Mouse (Mus musculus): ENCODE data around the gene Pyroxd2.

Gene Pyroxd2

GRCm38 (mm10) chr19:42745869-42746224 lies 6.7 kb downstream of the Pyroxd2 start:
- no peak for DNase-seq (ENCODE audit: low read depth, low spot score)

GRCm38 (mm10) chr19:42745084-42745868 lies 7.3 kb downstream of the Pyroxd2 start:
- no peak for DNase-seq (ENCODE audit: low read depth, low spot score)

- peak; percentile 79 for DNase-seq (ENCODE audit: low read depth, low spot score)
Observed at GRCm38 (mm10) chr19:42744162-42744586, 8.4 kb downstream of the Pyroxd2 start.

GRCm38 (mm10) chr19:42743261-42743660 lies 9.3 kb downstream of the Pyroxd2 start:
- no peak for DNase-seq (ENCODE audit: low read depth, low spot score)

GRCm38 (mm10) chr19:42741884-42742283 lies 10.7 kb downstream of the Pyroxd2 start:
- no peak for DNase-seq (ENCODE audit: low read depth, low spot score)

- DNase-seq (ENCODE audit: low read depth, low spot score), result no peak
Observed at GRCm38 (mm10) chr19:42740163-42740899, 12.2 kb downstream of the Pyroxd2 start.

- DNase-seq (ENCODE audit: low read depth, low spot score), result no peak
Observed at GRCm38 (mm10) chr19:42739734-42740133, 12.8 kb downstream of the Pyroxd2 start.

GRCm38 (mm10) chr19:42737753-42738152 lies 14.8 kb downstream of the Pyroxd2 start:
- DNase-seq (ENCODE audit: low read depth, low spot score), result no peak

- no peak for DNase-seq (ENCODE audit: low read depth, low spot score)
Observed at GRCm38 (mm10) chr19:42734982-42735381, 17.6 kb downstream of the Pyroxd2 start.

GRCm38 (mm10) chr19:42727424-42727823 lies 25.2 kb downstream of the Pyroxd2 start:
- DNase-seq (ENCODE audit: low read depth, low spot score), result no peak

- DNase-seq (ENCODE audit: low read depth, low spot score), result no peak
Observed at GRCm38 (mm10) chr19:42726766-42727165, 25.8 kb downstream of the Pyroxd2 start.

- DNase-seq (ENCODE audit: low read depth, low spot score), result no peak
Observed at GRCm38 (mm10) chr19:42725973-42726350, 26.6 kb downstream of the Pyroxd2 start.

- DNase-seq (ENCODE audit: low read depth, low spot score), result no peak
Observed at GRCm38 (mm10) chr19:42725056-42725972, 27.3 kb downstream of the Pyroxd2 start.

GRCm38 (mm10) chr19:42723302-42723701 lies 29.3 kb downstream of the Pyroxd2 start:
- DNase-seq (ENCODE audit: low read depth, low spot score), result no peak

- no peak for DNase-seq (ENCODE audit: low read depth, low spot score)
Observed at GRCm38 (mm10) chr19:42722500-42722899, 30.1 kb downstream of the Pyroxd2 start.

- DNase-seq (ENCODE audit: low read depth, low spot score), result no peak
Observed at GRCm38 (mm10) chr19:42718101-42718500, 34.5 kb downstream of the Pyroxd2 start.

- DNase-seq (ENCODE audit: low read depth, low spot score), result no peak
Observed at GRCm38 (mm10) chr19:42717668-42718067, 34.9 kb downstream of the Pyroxd2 start.

- no peak for DNase-seq (ENCODE audit: low read depth, low spot score)
Observed at GRCm38 (mm10) chr19:42716507-42716906, 36.1 kb downstream of the Pyroxd2 start.

- DNase-seq (ENCODE audit: low read depth, low spot score), result no peak
Observed at GRCm38 (mm10) chr19:42713770-42714169, 38.8 kb downstream of the Pyroxd2 start.

- no peak for DNase-seq (ENCODE audit: low read depth, low spot score)
Observed at GRCm38 (mm10) chr19:42699426-42699825, 53.1 kb downstream of the Pyroxd2 start.

GRCm38 (mm10) chr19:42698576-42698975 lies 54.0 kb downstream of the Pyroxd2 start:
- no peak for DNase-seq (ENCODE audit: low read depth, low spot score)

- peak; percentile 42 for DNase-seq (ENCODE audit: low read depth, low spot score)
Observed at GRCm38 (mm10) chr19:42697336-42697735, 55.2 kb downstream of the Pyroxd2 start.

Data from 3T3-L1 (cell line).